Mouse (Mus musculus): ENCODE results near the gene Mageb5.
"Not testable (repeated sequence)": the region's sequence is repeated elsewhere in the genome, so short reads cannot be mapped to it uniquely, and the experiment has no call there.

The Mageb5 gene

GRCm38 (mm10) chrX:91782918-91783317 is at the start of gene Mageb5:
TSS of gene Mageb5 (minus strand) at chrX:91783018.
- DNase-seq = not testable (repeated sequence)

- DNase-seq = not testable (repeated sequence)
Observed at GRCm38 (mm10) chrX:91759591-91760226, 23.1 kb downstream of the Mageb5 start.
